Mouse (Mus musculus): ENCODE measurements at regions not wholly inside any gene's neighbourhood (a gene's known extent, or its start where the extent isn't known, plus 50 kb on each side); places are given as distances from the start of the nearest gene placed in this dataset.
"Not testable (repeated sequence)": the region's sequence is repeated elsewhere in the genome, so short reads cannot be mapped to it uniquely, and the experiment has no call there.

- H3K36me3 ChIP-seq (replicated peaks) = no peaks in the 10 kb centered on the region
- no peaks in the 10 kb centered on the region for H3K27me3 ChIP-seq (replicated peaks; ENCODE audit: low read depth, poor library complexity, severe bottlenecking)
- 82% methylated on average over 2 of the region's 2 CpGs for WGBS
- no peak for DNase-seq (ENCODE audit: low spot score)
- H3K9me3 ChIP-seq = no peaks in the 10 kb centered on the region
- no peak overlapping the region for H3K27ac ChIP-seq (replicated peaks)
- no peak overlapping the region for H3K4me3 ChIP-seq
- no peaks in the 10 kb centered on the region for H3K4me1 ChIP-seq
These were observed 102.4 kb downstream of the Rchy1 start for GRCm38 (mm10) chr5:91860489-91860888.

DNA sequence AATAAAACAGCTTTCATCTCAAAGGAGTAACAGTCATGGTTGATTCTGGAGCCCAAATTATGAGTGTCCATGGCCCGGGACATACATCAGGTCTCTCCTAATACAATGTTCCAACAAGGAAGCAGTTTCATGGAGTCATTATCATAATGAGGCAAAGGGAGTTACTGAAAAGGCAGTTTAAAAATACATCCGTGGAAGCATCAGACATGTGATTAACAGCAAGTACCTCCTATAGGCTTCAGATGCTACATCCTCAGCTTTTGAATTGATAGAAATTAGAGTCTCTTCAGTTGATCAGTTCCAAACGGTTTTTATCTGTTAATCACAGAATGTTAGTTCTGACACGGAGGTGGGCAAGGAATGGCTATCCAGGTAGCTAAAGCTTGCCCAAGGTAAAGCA is 110.5 kb downstream of the Rchy1 start:
- no peak overlapping the region for H3K27ac ChIP-seq (replicated peaks)
- 79% methylated on average over 4 of the region's 4 CpGs for WGBS

DNA sequence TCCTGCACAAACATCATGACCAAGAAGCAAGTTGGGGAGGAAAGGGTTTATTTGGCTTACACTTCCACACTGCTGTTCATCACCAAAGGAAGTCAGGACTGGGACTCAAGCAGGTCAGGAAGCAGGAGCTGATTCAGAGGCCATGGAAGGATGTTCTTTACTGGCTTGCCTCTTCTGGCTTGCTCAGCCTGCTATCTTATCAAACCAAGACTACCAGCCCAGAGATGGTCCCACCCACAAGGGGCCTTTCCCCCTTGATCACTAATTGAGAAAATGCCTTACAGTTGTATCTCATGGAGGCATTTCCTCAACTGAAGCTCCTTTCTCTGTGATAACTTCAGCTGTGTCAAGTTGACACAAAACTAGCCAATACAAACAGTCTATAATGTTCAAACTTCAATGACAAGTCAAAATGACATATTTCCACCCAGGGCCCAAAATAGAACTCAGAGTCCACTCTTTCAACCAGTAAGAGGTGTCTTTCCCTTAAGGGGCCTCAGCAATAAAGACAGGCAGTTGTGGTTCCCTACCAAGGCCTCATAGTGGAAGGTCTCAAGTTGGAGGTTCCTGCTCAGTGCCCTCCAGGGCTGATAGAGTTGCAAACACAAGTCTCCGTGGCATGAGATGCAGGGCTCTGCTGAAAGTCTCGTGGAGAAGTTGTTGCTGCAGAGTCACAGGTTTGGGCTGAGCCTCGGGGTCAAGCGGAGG is 111.9 kb downstream of the Rchy1 start:
- H3K9me3 ChIP-seq; H3K4me3 ChIP-seq; H3K27ac ChIP-seq (replicated peaks); H3K36me3 ChIP-seq (replicated peaks); H3K4me1 ChIP-seq; DNase-seq (ENCODE audit: low spot score); H3K27me3 ChIP-seq (replicated peaks; ENCODE audit: low read depth, poor library complexity, severe bottlenecking): not testable (repeated sequence)
- WGBS = 86% methylated on average over 4 of the region's 4 CpGs

More for the DNA sequence above, 110.5 kb downstream of the Rchy1 start:
- DNase-seq (ENCODE audit: low spot score) = no peak
- no peak overlapping the region for H3K4me3 ChIP-seq
- H3K27me3 ChIP-seq (replicated peaks; ENCODE audit: low read depth, poor library complexity, severe bottlenecking) = no peaks in the 10 kb centered on the region
- H3K4me1 ChIP-seq = no peaks in the 10 kb centered on the region
- H3K36me3 ChIP-seq (replicated peaks) = no peaks in the 10 kb centered on the region
- H3K9me3 ChIP-seq = no peaks in the 10 kb centered on the region

DNA sequence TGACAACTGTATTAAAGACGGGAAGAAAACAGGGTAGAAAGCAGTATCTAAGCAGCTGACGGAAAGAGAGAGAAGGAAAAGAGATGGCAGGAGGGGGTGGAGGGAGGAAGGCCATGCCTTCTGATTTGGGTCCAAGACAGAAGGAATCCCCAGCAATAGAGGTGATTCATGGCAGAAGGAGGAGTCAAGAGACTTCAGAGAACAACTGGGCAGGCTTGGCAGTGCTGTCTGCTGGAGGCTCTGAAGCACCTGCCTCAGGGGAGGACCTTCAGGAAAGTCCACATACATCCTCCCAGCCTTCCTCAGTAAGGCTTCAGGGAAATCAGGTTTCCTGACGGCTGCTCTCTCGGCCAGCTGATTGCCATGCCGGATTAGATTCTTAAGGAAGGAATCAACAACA is 112.4 kb downstream of the Rchy1 start:
- DNase-seq (ENCODE audit: low spot score) = no peak
- 90% methylated on average over 5 of the region's 5 CpGs for WGBS
- Histone ChIP-seq H3K4me1 (no peaks in the 10 kb centered on the region), H3K36me3 (replicated peaks) (no peaks in the 10 kb centered on the region), H3K27me3 (replicated peaks; ENCODE audit: low read depth, poor library complexity, severe bottlenecking) (no peaks in the 10 kb centered on the region), H3K9me3 (no peaks in the 10 kb centered on the region), H3K4me3 (no peak overlapping the region), H3K27ac (replicated peaks) (no peak overlapping the region)

DNA sequence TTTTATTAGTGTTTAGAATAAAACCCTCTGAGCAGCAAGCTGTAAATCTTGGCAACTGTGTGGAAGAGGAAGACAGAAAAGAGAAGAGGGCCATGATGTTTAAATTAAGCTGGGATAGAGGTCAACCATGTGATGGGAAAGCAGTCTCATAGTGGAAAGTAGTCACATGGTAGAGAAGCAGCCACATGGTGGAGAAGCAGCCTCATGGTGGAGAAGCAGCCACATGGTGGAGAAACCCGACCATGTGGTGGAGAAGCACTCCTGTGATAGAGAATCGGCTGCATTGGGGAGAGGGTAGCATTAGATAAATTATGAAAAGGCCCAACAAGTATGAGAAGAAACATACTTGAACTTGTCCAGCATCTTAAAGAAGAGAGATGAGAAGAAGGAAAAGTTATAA is 113.3 kb downstream of the Rchy1 start:
- no peaks in the 10 kb centered on the region for H3K27me3 ChIP-seq (replicated peaks; ENCODE audit: low read depth, poor library complexity, severe bottlenecking)
- no peak overlapping the region for H3K27ac ChIP-seq (replicated peaks)
- no peaks in the 10 kb centered on the region for H3K9me3 ChIP-seq
- 89% methylated on average over 2 of the region's 2 CpGs for WGBS
- no peak overlapping the region for H3K4me3 ChIP-seq
- no peaks in the 10 kb centered on the region for H3K36me3 ChIP-seq (replicated peaks)
- no peaks in the 10 kb centered on the region for H3K4me1 ChIP-seq
- DNase-seq (ENCODE audit: low spot score) = no peak

DNA sequence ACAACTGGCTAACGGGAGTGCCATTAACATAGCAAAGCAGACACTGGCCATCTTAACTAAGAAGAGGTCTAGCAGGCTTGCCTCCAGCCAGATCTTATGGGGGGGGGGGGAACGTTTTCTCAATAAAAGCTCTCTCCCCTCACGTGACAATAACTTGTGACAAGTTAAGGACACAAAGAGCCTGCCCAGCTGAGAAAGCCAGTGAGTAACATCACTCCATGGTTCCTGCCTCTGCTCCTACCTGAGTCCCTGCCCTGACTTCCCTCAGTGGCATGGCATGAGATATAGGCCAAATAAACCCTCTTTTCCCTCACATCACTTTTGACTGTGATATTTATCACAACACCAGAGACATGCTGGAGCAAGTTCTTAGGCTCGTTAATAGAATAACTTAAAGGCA is 113.8 kb downstream of the Rchy1 start:
- no peak overlapping the region for H3K27ac ChIP-seq (replicated peaks)
- no peak for DNase-seq (ENCODE audit: low spot score)
- H3K9me3 ChIP-seq = no peaks in the 10 kb centered on the region
- 73% methylated on average over 4 of the region's 4 CpGs for WGBS
- no peaks in the 10 kb centered on the region for H3K27me3 ChIP-seq (replicated peaks; ENCODE audit: low read depth, poor library complexity, severe bottlenecking)
- H3K4me1 ChIP-seq = peaks cover 3% of the 10 kb centered on the region
- no peaks in the 10 kb centered on the region for H3K36me3 ChIP-seq (replicated peaks)
- H3K4me3 ChIP-seq = no peak overlapping the region

DNA sequence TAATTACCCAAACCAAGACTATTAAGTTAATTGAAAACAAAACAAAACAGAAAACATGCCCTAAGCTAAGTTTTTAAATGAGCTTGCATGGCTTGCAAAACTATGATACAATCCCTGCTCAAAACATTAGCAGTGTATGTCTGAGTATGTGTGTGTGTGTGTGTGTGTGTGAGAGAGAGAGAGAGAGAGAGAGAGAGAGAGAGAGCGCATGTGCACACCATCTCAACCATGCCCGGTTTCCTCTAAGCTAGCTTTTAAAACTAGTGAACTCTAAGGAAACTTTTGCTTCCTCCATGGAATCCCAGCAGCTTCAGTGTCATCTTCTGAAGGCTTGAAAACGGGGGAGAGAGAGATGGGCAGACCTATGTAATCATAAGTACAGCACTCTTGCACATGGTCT is 114.3 kb downstream of the Rchy1 start:
- no peaks in the 10 kb centered on the region for H3K9me3 ChIP-seq
- DNase-seq (ENCODE audit: low spot score) = no peak
- 77% methylated on average over 3 of the region's 3 CpGs for WGBS

GRCm38 (mm10) chr5:91843044-91843443 is 119.8 kb downstream of the Rchy1 start:
- H3K9me3 ChIP-seq = no peaks in the 10 kb centered on the region
- no peaks in the 10 kb centered on the region for H3K27me3 ChIP-seq (replicated peaks; ENCODE audit: low read depth, poor library complexity, severe bottlenecking)
- DNase-seq (ENCODE audit: low spot score) = no peak
- H3K4me1 ChIP-seq = peaks cover 22% of the 10 kb centered on the region
- H3K27ac ChIP-seq (replicated peaks) = peak overlapping the region; percentile 45
- WGBS = 69% methylated on average over 4 of the region's 4 CpGs
- H3K4me3 ChIP-seq = no peak overlapping the region
- no peaks in the 10 kb centered on the region for H3K36me3 ChIP-seq (replicated peaks)

More for the DNA sequence above, 114.3 kb downstream of the Rchy1 start:
- Histone ChIP-seq H3K4me3 (no peak overlapping the region), H3K36me3 (replicated peaks) (no peaks in the 10 kb centered on the region), H3K4me1 (peaks cover 9% of the 10 kb centered on the region), H3K27ac (replicated peaks) (no peak overlapping the region), H3K27me3 (replicated peaks; ENCODE audit: low read depth, poor library complexity, severe bottlenecking) (no peaks in the 10 kb centered on the region)

DNA sequence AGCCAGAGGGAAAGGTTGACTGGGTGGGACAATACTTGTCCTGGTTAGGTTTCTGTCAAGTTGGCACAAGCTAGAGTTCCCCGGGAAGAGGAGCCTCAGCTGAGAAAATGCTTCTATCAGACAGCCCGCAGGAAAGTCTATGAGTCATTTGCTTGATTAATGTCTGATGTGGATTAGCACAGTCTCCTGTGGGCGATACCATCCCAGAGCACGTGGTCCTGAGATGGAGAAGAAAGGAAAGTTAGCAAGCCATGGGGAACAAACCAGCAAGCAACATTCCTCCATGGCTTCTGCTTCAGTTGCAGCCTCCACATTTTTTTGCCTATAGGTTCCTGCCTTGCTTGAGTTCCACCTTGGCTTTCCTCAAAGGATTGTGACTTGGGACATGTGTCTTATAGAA is 121.8 kb downstream of the Rchy1 start:
- no peaks in the 10 kb centered on the region for H3K27me3 ChIP-seq (replicated peaks; ENCODE audit: low read depth, poor library complexity, severe bottlenecking)
- H3K4me1 ChIP-seq = peaks cover 22% of the 10 kb centered on the region
- H3K36me3 ChIP-seq (replicated peaks) = no peaks in the 10 kb centered on the region
- H3K4me3 ChIP-seq = no peak overlapping the region
- DNase-seq (ENCODE audit: low spot score) = no peak
- no peak overlapping the region for H3K27ac ChIP-seq (replicated peaks)
- H3K9me3 ChIP-seq = no peaks in the 10 kb centered on the region
- WGBS = 87% methylated on average over 4 of the region's 4 CpGs

DNA sequence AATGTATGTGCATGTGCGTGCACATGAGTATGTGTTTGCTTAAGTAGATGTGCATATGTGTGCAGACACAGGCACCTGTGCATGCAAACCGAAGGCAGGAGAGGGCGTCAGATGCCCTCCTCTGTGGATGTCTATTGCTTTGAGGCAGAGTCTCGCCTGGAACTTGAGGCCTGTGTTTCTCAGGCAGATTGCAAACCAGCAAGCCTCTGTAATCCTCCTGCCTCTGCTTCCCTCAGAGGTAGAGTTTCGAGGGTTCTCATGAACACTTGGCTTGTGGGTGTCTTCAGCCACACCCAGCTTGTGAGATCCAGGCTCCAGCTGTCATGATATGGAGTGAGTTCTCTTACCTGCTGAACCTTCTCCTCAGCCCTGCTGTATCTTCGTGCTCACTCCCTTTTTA is 134.4 kb downstream of the Rchy1 start:
- H3K27ac ChIP-seq (replicated peaks) = no peak overlapping the region
- no peaks in the 10 kb centered on the region for H3K9me3 ChIP-seq
- no peaks in the 10 kb centered on the region for H3K27me3 ChIP-seq (replicated peaks; ENCODE audit: low read depth, poor library complexity, severe bottlenecking)
- no peak overlapping the region for H3K4me3 ChIP-seq
- no peaks in the 10 kb centered on the region for H3K36me3 ChIP-seq (replicated peaks)
- WGBS = 89% methylated on average over 6 of the region's 6 CpGs
- no peak for DNase-seq (ENCODE audit: low spot score)
- no peaks in the 10 kb centered on the region for H3K4me1 ChIP-seq

GRCm38 (mm10) chr5:91826636-91827035 is 136.2 kb downstream of the Rchy1 start:
- Histone ChIP-seq H3K27ac (replicated peaks) (no peak overlapping the region), H3K9me3 (no peaks in the 10 kb centered on the region), H3K36me3 (replicated peaks) (no peaks in the 10 kb centered on the region), H3K27me3 (replicated peaks; ENCODE audit: low read depth, poor library complexity, severe bottlenecking) (no peaks in the 10 kb centered on the region), H3K4me3 (no peak overlapping the region), H3K4me1 (no peaks in the 10 kb centered on the region)
- 29% methylated on average over 1 of the region's 1 CpGs for WGBS
- no peak for DNase-seq (ENCODE audit: low spot score)

DNA sequence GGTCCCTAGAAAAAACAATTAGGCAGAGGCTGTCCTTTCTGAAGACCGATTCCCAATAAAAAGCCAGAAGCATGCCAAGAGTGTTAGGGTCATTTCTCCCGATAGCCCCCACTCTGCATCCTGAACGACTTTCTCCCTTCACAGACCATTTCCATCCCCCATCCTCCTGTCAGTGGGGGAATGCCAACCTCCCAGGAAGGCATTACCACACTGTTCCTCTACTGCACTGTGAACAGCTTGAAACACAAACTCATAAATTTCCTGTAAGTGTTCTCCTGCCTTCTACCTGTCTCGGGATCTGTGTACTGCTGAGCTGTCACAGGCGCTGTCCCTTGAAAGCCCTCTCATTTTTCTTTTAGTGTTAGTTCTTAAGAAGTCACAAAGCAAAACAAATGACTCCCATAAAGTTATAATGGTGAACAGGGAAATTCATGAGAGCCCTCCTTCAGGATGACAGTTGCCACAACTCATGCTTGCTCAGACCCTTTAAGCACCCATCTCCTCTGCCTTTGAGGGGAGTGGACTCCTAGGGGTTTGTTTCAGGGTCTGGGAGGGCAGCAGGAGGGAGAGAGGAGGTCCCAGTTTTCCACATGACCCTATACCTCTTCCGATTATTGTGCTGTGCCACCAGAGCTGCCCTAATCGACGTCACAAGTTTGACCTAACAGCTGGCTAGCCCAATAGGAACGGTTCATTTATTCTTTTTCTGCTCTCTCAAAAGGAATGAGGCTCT is 139.9 kb downstream of the Rchy1 start:
- Histone ChIP-seq H3K36me3 (replicated peaks) (no peaks in the 10 kb centered on the region), H3K27ac (replicated peaks) (no peak overlapping the region), H3K4me1 (peaks cover 9% of the 10 kb centered on the region; the same call in 1 of the 2 replicates), H3K9me3 (no peaks in the 10 kb centered on the region), H3K27me3 (replicated peaks; ENCODE audit: low read depth, poor library complexity, severe bottlenecking) (no peaks in the 10 kb centered on the region), H3K4me3 (no peak overlapping the region)
- DNase-seq (ENCODE audit: low spot score) = no peak
- 77% methylated on average over 9 of the region's 9 CpGs for WGBS

- H3K4me3 ChIP-seq = no peak overlapping the region
- H3K9me3 ChIP-seq = no peaks in the 10 kb centered on the region
- no peak for DNase-seq (ENCODE audit: low spot score)
- H3K27ac ChIP-seq (replicated peaks) = no peak overlapping the region
- WGBS = 55% methylated on average over 12 of the region's 12 CpGs
- H3K4me1 ChIP-seq = peaks cover 13% of the 10 kb centered on the region
- no peaks in the 10 kb centered on the region for H3K36me3 ChIP-seq (replicated peaks)
- H3K27me3 ChIP-seq (replicated peaks; ENCODE audit: low read depth, poor library complexity, severe bottlenecking) = no peaks in the 10 kb centered on the region
These were observed 144.1 kb downstream of the Rchy1 start for GRCm38 (mm10) chr5:91818800-91819199.

Data from embryonic facial prominence, embryonic 10.5 days (tissue).